Mouse (Mus musculus) lung, postnatal 0 days (tissue): Measurements from ENCODE around the gene Tpst2.

Experiments used
- CTCF ChIP-seq: IDR thresholded peaks from 2 replicates; pipeline ENCODE4 v1.5.1; 2016; ENCODE audit warnings: antibody characterized with exemption, mild to moderate bottlenecking
- EP300 ChIP-seq: IDR thresholded peaks from 2 replicates; pipeline ENCODE4 v1.6.1; 2016; ENCODE audit warnings: antibody characterized with exemption, mild to moderate bottlenecking, control low read depth

GRCm38 (mm10) chr5:112349169-112349568, 72.7 kb downstream of the Tpst2 start:
- TF ChIP-seq CTCF = no peak
- no peak for TF ChIP-seq EP300
